Mouse (Mus musculus) 3T3-L1 (cell line): ENCODE measurements at regions not wholly inside any gene's neighbourhood (a gene's known extent, or its start where the extent isn't known, plus 50 kb on each side); places are given as distances from the start of the nearest gene placed in this dataset.
A peak's percentile ranks its signal among the peaks of the same experiment; 100 is the strongest.

Experiments
- DNase-seq: peaks from one replicate; pipeline ENCODE4 v3.0.0-alpha.2; 2015; ENCODE audit warnings: low read depth, low spot score

DNA sequence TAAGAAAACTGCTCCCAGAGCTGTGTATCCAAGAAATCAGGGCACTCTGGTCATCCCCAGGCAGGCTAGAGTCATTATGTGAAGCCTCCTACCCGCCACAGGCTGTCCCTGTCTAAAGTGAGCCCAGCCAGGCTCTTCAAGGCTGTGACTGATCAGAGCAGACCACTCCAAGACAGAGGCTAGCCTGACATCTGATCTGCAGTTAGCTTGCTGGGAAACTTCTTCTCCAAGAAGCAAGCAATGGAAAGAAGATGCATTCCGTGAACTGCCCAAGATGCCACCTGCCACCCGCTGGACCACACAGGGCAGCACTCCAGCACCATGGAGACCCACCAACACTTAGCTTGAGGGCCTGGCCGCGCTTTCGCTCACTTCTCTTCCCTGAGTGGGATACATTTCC lies 323.2 kb downstream of the Wdr11 start:
- DNase-seq: no peak

DNA sequence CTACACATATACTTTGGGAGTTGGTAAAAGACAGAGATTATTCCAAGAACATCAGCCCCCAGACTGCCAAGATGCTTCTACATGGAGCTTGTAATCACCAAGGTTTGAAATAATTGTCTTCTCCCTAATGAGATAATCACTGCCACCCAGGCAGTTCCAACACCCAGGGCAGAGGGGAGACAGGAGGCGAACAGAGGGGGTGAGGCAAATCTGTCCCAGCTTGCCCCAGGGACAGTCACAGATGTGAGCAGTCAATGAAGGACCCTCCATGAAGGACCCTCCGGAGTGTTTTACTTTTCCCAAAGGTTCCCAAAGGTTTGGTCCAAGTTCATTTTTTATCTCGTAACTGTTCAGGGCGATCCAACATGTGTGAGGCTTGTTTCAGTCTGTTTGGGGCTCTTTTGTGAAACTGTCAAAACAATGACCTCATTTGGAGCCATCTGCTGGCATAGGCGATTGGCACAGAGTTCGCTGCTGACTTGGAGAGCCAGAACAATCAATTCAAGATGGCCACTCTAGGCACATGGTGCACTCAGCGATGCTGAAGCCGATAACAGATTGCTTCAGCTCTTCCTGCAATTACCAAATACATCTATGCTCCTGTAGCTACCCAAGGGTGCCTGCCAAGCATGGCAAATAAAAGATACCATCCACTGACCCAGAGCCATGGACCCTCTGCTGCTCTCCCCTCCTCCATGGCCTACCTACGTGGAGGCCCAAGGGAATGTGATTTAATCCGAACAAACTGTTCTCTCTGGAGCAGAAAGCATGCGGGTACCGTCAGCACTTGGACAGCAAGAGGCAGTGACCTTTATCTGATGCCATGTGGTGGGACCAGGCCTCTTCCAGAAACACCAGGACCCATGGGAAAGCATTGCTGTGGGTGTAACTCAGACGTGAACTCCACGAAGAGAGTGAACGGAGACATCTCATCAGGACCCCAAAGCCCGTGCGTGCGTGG lies 326.9 kb downstream of the Wdr11 start:
- DNase-seq: peak; percentile 2

DNA sequence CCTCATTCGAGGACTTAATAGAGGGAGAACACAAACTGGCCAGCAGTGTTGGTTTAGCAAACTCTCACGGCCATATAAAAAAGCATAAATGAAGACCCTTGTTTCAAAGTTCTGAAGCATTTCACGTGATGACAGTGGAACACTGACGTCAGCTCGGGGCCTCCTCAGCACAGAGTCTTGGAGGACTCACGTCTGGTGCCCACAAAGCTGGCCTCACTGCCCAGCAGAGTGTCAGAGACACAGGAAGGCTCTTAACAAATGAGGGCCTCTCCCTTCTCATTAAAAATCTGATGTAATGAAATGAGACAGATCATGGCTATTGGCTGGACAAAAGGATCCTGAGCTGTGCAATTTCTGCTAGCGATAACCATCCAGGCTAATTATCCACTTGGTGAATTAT lies 330.6 kb downstream of the Wdr11 start:
- DNase-seq: no peak

DNA sequence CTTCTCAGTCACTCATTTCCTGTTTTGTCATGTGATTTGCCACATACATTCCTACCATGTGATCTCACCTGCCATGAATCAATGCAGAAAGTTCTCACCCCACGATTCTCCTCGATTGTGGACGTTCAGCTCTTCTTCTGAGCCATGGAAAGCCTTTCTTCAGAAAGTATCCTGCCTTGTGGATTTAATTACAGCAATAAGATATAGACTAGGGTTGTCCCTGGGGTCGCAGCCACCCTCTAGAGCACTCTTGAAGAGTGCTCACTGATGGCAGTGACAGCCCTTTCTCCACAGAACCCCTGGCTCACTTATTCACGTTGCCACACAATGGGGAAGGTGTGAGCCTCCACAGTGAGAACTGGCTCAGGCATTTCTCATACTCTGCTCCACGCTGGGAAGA lies 345.1 kb downstream of the Wdr11 start:
- peak; percentile 2 for DNase-seq

DNA sequence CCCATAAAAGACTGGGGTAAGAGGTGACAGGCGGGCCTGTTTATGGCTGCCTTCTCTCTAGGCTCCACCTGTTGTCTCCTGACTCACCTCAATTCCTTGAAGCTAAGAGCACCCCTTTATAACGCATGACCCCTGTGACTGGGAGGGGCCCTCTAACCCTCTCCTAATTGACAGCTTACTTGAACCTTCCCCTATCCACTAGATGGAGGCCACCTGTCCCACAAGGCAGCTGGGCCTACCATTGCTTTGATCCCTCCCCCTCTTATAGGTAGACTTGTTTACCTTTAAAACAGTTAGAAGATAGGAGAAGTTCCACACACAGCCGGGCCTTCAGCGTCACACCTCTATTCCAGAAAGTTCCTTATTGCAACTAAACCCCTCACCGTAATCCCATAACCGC lies 346.1 kb downstream of the Wdr11 start:
- DNase-seq: no peak

DNA sequence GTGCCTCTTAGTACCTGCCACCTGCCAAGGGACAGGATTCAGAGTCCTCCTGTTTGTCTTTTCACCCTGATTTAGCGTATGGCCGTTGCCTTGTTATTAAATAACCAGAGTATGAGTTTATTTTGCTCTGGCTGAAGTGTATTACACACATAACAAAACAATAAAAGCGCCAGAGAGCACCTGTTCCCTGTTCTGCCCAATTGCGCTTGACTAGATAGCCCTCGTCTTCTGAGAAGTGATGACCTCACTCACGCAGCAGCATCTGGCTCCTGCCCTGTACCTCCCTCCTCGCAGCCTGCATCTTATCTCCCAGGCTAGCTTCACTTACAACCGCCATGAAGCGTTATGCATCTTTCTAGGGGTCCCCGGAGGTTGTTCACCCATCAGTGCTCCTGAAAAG lies 346.5 kb downstream of the Wdr11 start:
- DNase-seq: no peak

DNA sequence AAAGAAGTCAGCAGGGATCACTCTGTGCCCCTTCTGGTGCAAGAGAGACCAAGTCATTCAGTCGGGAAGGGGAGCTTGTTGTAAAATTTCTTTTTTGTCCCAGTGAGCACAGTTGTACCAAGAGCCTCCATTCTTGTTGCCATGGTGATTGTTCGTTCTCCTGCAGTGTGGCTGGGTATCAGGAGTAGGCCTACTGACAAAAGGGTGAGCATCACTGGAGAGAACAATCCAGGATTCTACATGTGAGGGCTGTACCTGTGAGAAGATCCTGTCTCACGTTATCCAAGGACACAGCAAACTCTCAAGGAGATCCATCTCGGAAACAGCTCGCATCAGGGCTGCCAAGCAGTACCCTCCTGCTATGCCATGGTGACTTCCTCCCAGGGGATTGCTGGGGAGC lies 347.6 kb downstream of the Wdr11 start:
- DNase-seq: no peak

DNA sequence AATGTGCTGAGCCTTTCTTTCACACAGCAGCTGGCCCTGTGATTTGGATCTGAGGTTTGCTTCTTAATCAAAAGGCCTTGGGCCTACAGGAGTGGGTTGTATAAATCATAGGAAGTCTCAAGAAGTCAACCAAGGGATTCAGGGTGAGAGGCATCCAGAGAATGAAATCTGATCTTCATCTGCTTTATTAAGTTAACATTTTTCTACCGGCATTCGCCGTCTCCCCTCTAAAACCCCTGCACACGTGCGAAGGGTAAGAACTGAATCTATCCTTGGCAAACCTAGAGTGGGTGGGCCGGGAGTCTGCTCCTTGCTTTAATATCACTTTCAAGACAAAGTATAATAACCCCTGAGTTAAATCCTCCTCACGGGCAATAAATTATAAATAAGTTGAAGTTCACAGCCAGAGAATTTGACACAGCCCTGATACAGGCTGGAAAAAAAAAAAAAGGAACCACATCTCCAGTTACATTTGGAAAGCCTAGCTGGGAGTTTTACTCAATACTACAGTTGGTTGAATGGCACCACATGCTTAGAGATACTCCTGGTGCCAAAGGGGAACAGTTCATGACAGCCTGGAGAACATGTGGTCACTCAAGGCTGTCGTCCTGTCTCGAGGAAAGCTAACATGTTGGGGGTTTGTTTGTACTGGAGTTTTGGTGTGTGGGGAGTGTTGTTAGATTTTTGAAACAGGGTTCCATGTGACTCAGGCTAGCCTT lies 349.8 kb downstream of the Wdr11 start:
- peak; percentile 25 for DNase-seq

DNA sequence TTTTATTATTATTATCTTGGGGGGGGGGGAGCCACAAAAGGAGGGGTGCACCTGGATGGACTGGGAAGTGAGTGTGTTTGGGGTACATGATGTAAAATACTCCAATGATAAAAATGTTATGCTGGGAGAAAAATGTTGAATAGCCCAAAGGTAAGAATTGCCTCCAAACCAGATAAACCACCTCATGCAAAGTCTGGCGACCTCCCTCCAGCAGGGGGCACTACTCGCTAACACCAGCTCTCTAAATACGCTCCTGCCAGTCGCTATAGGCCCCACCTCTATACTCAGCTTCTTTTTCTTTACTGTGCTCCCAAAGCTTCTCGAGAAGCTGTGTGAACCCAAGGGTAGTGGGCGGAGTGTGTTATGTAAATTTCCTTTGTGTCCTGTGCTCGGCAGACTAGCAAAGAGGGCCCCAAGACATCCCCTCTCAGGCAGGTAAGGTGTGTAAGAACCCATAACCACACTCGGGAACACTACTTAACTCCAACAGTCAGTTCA lies 357.0 kb downstream of the Wdr11 start:
- no peak for DNase-seq

DNA sequence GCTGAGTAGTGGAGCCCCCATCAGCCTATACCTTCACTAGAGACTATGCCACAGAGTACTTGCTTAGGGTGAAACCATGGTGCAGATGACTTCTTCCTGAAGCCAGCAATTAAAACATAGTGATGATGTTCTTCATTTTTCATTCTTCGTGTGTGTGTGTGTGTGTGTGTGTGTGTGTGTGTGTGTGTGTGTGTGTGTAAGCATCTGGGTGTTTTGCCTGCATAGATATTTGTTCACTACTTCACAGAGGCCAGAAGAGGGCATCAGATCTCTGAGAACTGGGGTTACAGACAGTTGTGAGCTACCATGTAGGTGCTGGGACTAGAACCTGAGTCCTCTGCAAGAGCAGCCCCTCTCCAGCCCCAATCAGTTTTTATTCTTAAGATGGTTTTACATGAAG lies 358.8 kb downstream of the Wdr11 start:
- DNase-seq: no peak

DNA sequence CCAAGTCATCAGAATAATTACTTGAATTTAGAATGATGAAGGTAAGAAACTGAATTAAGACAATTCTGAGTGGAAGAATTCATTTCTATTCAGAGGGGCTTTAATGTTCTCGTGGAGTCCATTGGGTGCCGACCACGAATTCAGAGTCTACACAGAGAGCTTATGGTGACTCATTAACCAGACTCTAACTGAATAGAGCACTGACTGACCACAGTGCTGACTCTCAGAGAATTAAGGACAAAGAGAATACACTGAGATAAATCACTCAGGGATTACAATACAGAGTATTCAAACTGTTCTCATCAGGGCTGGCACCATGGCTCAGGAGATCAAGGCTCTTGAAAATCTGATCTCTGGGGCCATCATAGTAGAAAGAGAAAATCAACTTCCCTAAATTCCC lies 366.7 kb downstream of the Wdr11 start:
- DNase-seq: peak; percentile 29

DNA sequence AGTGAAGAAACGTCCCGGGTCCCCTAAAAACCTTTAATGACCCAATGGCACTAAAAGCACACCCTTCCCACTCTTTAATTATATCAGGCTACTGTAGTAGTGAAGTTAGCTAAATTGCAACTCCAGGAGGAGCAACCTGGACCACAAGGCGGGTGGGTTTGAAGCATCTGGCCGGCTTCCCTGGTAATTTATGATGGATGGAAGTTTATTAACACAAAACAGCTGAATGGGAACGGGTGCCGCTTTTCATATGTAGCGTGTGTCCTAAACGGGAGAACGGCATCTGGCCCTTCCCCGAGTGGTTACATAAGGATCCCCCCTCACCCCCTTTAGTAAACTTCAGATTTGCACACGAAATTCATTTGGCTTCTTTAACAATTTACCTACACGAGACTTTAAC lies 370.9 kb downstream of the Wdr11 start:
- no peak for DNase-seq

DNA sequence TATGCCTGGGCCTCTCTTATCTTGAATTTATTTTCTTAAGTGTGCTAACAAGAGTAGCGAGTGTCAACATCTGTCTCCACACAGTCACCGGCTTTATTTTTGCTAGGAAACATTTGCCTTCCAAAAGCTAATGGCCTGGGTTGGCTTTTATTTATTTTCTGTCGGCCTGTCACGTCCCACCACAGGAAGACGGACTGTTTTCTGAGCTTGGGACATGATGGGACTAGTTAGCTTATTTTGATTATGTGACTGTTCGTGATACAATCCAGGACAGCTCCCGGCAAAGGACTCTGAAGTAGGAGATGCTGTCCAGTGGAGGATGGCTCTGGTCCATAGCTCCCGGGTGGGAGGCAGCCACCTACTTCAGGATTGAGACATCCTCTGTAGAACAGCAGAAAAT lies 372.5 kb downstream of the Wdr11 start:
- DNase-seq: no peak

DNA sequence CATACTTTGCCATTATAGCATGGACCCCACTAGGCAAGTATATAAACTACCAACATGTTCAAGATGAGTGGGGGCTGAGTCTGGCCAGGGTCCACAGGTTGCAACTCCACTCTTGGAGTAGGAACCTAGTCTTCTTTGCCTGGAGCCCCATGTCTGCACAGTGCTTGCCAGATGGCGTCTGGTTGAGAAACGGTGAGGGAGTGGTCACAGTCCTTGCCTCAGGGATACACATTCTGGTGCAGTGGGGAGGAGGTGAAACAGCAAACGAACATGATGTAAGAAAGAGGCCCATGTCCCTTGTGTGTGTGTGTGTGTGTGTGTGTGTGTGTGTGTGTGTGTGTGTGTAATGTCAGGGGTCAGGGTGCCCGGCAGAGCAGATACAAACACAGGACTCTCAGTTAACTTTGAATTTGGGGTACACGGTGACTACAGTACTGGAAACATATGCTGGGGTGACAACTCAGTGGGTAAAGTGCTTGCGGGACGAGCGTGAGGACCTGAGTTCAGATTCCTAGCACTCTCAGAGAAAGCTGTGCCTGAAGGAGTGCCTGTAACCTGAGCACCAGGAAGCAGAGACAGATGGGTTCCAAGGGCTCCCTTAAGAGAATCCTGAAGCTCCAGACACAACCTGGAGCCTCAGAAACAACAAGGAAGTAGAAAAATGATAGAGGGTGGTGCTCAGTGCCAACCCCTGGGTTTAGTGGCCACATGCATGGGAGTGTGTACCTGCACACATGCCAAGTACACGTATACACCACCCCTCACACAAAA lies 373.8 kb downstream of the Wdr11 start:
- DNase-seq: peak; percentile 15

DNA sequence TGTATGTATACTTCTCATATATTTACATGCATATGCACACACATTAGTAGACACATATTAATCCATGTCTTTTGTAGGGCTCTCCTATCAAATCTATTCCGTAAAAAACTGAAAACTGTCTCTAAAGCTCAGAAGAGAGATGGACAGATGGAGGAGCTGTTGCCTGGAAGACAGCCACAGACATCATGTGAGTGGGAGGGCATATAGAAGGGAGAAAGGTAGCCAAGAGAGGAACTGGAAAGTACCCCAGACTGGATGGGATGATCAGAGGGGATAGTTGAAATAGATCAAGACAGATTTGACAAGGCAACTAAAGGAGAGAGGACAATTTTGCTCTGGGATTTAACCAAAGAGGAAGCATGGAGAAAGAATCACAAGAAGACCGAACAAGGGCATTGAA lies 375.1 kb downstream of the Wdr11 start:
- no peak for DNase-seq

DNA sequence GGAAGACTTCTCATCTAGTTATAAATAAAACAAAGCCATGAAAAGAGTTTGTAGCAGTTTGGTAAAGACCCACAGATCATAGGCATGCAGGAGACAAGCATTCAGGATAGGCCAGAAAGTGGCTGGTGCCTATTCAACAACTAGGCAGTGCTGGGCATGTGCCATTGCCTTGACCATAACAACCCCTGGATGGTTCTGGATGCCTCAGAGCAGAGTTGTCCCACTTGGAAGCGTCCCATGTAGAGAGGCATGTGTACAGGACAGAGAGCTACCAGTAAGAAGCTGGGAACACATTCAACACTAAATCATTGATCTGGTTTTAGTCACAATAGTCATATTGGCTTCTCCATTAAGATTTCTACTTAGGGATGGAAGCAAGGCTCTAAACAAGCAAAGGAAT lies 378.5 kb downstream of the Wdr11 start:
- DNase-seq: no peak

DNA sequence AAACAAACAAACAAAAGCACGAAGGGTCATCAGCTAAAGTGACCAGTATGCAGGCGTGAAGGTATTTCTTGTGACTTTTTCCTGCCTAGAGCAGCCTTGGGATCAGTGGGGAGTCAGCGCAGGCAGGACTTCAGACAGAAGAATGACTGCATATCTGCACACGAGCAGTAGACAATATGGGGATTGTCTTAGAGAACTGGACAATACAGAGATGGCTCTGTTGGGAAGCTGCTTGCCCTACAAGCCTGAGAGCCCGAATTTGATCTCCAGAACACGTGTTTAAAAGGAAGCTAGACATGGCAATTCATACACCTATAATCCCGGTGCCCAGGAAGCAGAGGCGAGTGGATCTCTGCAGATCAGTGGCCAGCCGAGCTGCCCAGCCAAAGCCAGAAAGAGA lies 382.5 kb downstream of the Wdr11 start:
- DNase-seq: no peak

DNA sequence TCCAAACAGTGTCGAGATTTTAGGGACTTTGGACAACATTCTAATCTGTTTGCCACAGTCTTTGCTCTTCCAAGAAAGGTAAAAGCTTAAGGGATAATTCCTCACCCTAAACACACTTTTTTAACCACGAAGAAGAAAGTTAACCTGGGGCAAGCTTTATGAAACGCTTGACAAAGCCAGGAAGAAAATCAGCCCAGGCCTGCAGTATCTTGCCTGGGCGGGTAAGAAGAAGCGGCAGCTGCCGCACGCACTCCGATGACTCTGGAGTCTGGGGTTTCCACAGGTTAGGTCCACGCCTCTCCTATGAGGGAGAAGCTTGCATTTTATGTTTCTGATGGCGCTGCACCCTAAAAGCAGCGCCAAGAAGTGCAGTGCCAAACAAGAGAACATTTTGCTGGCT lies 383.2 kb downstream of the Wdr11 start:
- no peak for DNase-seq

DNA sequence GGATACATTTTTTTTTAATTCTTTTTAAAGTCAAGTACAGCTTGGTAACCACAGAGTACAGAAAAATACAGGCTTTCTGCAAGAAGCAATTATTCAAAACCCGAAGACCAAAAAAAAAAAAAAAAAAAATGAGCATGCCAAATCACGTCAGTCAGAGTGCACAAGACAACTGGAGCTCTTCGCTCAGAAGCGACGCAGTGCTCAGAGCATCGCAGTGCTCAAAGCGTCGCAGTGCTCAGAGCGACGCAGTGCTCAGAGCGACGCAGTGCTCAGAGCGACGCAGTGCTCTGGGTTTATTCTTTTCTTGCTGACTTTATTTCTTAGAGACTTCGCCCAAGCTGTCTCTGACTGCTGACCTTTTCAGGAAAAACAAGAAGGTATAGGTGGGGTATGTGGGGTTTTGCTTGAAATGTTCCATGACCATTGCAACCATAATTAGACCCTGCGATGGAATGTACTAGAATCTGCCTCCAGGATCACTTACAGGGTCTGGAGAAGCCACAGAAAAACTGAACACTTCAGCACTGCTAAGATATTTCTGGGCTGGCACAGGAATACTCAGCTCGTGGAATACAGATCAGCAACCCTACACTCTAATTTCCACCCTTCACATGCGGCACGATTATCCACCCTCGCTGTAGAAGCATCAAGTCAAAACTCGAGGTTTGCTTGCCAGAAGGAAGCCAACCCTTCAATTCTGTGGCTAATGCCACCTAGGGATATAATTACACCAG lies 384.3 kb downstream of the Wdr11 start:
- no peak for DNase-seq

DNA sequence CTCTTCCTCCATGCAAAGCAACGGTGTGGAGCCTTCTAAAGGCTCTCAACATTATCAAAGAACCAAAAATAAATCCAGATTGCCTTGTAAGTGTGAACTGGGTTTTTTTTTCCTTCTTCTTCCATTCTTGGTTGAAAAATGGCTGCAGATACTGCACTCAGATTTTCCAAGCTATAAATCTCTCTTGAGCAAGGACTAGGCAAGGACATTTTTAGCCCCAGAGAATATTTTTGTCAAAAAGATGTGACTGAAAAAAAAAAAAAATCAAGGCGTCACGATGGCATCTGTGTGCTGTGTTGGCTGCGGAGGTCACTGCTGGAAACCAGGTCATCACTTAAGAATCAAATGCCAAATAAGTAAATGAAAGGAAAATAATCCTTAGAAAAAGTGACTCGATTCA lies 386.9 kb downstream of the Wdr11 start:
- DNase-seq: no peak

DNA sequence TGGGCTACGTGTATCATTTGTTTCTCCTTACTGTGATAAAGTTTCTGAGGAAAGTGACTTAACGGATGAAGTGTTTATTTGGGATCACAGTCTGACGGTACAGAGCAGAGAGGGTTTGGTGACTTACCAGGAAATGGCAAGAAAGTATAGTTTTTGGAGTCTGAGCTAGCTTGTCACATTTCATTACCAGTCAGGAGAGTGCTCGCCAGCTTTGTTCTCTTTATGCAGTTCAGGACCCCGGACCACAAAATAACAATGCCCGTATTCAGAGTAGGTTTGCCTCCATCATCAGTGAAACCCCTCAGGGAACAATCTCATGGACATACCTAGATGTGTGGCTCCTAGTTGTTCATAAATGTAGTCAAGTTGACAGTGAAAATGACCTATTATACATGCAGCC lies 387.7 kb downstream of the Wdr11 start:
- DNase-seq: no peak
